Mouse (Mus musculus) layer of hippocampus, adult 8-10 months (tissue): ENCODE measurements around the gene Ephb6. TPM values are rescaled to one million over a fixed set of nuclear protein-coding genes. Genes with fewer than 3 reads are reported as not detected.
"Not testable (repeated sequence)": the region's sequence is repeated elsewhere in the genome, so short reads cannot be mapped to it uniquely, and the experiment has no call there.

ENCODE experiments used
- DNase-seq, 2 experiments: peaks; one replicate each; pipeline ENCODE4 v3.0.0; 2022; ENCODE audit warnings: low spot score in 2 of 2
- total RNA-seq, 4 experiments: library from RNA; stranded (reverse); gene quantifications; 2 replicates each; pipeline ENCODE4 v1.2.4; 2022

Ephb6 gene
- total RNA-seq, result 10 to 100 TPM; 75.3 to 83.9 (median 78.7) TPM

DNA sequence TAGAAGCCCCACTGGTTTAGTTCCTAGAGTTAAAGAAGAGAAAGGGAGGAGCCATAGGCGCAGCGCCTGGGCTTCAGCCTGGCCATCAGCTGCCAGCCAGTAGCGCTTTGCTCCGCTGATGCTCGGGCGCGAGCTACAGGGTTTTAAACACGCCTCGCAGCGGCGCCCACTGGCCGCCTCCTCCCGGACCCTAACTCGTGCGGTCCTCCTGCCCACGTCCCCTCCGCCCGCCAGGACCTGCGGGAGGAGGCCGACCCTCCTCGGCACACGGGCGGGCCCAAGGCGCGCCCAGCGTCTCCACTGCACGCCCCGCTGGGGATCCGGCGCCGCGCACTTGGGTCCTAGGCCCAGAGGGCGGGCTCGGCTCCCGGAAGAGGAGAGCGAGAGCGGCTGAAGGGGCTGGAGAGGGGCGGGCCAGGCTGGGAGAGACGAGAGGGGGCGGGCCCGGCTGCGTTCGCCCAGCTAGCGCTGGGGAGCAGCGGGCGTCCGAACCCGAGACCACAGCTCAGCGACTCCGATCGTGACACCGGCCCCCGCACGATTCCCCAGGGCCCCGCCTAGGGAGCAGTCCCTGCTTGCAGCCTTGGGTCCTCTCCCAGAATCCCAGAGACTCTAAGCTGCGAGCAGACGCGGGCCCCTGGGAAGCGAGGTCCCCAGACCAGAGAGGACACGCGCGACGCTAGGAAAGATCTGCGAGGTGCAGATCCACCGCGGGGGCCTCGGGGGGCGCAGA, at the start of gene Ephb6:
Gene Ephb6, plus strand, starts transcription at position 422 of the 733 bp plus-strand sequence.
- peak in 1 of 2 experiments; percentile 49 for DNase-seq

DNA sequence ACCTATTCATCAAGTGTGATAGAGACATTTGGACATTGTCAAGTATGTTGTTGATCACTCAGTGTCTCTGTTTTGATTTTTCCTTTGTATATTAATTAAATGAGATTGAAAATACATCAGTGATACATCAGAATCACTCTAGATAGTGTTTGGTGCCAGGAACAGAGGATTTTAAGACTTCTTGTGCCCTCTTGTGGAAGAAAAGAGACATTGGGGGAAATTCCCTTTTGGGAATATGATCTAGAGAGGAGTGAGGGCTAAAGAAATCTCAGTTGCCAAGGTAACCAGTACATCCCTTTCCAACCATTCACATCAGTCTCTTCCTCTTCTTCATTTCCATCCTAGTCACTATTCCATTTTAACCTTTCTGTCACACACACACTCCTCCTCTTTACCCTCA, 48.9 kb upstream of the Ephb6 start:
- DNase-seq, result no peak

DNA sequence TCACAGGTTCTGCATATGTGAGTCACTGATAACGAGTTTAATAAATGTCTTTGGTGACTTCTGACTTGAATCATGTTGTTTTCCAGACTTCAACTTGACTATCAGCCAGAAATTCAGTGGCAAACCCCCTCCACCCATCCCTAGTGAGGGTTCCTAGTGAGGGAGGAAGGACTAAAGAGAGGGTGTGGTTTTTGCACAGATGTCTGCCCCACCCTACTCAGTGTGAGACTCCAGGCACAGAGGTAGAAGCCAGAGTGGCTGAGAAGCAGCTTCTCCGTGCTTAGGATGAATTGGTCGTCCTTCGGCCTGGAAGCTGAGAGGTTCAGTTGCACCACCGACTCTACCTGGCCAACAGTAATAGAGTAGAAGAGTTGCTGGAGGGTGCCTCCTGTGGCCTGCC, 47.8 kb upstream of the Ephb6 start:
- no peak for DNase-seq

DNA sequence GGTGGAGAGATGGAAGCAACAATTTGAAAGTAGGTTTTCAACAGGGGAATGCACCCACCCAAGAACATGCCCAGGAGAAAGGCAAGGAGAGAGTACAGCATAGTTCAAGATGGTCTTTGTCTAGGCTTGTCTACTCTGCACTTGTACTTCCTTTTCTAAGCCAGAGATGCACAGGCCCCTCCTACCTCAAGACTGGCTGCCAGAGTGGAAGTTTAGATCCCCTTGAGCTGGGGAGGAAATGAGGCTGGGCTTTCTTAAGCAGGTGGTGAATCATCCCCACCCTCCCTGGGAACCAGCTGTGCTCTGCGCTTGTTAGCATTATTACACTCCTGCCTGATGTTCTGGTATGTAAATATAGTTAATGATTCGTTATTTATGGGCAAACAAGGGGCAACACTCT, 47.0 kb upstream of the Ephb6 start:
- DNase-seq, result no peak

DNA sequence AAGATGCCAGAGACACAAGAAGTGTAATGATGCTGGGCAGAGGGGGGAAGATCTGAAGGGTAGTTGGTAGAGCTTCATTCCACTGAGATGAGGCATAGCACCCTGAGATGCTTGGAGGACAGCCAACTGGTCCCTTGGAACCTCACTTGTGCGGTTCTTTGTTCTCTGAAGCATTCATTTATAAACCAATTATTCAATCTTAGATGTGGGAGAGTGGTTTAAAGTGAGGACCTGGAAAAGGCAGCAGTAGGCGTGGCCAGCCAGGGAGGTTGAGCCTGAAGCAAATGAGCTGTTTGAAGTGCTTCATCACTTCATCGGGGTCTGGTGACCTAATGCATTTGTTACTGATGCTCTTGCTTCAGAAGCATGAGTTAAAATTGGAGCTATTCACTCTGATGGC, 46.0 kb upstream of the Ephb6 start:
- DNase-seq, result no peak

DNA sequence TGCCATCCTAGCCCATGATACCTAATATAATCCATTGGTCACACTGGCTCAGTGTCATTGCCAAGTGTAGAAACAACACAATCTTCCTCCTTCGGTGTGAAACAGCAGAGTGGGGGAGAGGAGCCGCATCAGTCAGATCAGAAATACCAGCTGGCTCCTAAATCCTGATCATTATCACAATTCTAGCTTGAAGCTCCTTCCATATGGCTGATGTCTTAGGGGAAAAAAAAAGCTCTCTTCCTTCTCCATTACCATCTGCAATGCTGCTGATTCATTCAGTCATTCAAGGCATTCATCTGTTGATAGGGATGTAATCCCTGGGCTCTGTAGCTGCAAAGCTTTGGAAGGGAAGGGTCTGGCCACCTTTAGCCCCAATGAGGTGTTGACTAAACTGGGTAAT, 45.0 kb upstream of the Ephb6 start:
- DNase-seq, result peak in 1 of 2 experiments; percentile 48

DNA sequence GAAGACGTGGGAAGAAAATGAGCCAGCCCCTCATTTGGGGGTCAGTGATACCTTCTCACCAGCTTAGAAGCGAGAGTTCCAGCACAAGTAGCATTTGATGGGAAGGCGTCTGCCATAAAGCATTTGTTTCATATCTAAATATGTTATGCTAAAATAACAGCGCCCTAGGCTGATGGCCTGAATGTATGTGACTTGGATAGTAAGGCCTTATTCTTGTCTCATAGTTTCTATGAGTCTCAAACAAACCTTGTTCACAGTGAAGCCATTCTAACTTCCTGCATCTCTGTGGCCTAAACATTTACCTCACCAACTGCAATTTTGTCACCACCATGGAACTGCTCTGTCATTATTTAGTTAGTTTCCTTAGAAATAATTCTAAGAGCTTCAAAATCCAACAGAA, 42.7 kb upstream of the Ephb6 start:
- no peak for DNase-seq

DNA sequence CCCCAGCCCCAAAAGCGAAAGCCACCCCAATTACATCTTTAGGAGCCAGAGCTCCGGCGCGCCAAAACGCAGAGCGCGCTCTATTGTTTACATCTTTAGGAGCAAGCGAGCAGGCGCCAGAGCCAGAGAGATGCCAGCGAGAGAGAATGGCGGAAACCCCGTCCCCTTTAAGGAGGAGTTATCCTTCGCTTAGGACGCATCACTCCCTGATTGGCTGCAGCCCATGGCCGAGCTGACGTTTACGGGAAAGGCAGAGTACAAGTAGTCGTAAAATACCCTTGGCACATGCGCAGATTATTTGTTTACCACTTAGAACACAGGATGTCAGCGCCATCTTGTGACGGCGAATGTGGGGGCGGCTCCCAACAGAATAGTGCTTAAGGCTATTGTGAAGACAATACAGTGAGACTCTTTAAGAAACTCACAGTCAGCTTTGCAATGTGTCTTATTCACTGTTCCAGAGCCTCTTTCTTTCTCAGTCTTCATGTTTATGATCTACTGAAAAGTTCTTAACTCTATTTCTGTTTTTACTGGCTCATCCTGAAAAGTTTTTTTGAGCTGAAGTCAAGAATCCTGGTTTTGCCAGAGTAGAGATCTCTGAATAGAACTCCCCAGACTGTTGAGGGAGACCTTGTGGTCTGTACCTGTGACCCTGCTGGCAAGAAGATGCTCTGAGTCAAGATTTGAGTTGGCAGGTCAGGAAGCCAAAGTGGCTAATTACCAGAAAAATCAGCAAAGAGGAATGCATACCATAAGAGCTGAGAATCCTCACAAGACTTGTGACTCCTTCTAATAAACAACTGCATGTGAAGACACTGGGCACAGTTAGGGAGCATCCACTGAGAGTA, 42.0 kb upstream of the Ephb6 start:
- not testable (repeated sequence) for DNase-seq

DNA sequence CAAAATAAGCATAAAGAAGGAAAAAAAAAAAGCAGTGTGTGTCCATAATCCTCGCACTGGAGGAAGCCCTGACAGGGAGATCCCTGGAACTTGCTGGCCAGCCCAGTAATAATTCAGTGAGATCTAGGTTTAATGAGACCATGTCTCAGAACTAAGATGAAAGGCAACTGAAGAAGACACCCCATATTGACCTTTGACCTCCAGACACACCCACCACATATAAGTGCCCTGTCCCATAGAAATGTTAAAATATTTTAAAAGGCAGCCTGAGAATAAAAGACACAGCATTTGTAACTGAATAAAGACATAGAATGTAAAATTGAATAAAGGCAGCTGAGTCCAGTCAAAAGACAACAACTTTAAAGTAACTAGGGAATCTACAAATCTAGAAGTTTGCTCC, 40.0 kb upstream of the Ephb6 start:
- DNase-seq, result no peak

DNA sequence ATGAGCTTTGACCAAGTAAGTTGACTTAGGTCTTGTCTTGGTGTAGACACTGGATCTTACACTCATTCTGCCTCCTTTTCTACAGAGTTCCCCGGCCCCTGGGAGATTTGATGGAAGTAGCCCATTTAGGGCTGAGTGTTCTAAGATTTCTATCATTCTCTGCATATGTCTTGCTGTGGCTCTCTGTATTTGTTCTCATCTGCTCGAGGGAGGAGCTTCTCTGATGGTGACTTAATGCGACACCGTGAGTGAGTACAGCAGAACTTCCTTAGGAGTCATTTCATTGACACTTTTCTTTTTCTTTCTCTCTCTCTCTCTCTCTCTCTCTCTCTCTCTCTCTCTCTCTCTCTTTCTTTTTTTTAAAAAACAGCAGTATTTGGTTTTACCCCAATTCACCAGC, 38.3 kb upstream of the Ephb6 start:
- no peak for DNase-seq

DNA sequence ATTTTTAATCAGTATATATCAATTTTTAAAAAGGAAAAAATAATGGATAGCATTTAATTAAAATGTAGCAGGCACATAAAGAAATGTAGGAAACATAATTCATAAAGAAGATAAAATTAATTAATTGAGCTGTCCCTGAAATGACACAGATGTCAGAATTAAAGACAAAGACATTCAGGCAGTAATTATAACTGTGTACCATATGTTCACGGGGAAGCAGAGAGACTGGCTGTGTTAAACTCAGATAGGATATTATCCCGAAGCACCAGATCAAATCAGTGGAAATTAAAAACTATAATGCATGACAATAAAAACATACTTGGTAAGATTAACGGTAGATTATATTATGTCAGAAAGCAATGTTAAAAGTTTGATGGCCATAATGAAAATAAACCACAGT, 36.2 kb upstream of the Ephb6 start:
- DNase-seq, result no peak

DNA sequence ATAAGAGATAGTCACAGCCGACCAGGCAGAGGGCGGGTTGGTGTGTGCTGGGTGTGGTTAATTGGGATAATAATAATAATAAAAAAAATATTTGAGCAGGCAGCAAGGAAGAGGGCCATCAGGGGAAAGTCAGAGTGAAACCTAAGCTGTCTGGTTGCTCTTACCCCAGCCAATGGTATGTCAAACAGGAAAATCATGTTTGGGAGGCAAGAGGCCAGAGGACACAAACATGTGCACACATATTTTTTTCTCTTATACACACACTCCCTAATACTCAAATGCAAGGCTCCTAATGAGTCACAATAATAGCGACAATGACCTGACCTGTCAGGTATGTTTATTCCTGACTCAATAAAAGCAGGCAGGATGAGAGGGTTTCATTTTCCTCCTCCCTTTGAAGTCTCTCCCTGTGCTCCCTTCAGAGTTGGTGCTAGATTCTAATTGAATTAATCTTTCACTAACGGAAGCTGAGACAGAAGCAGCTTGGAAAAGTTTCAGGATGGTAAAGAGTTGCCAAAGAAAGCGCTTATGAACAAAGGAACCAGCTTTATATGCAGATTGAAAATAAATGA, 28.7 kb upstream of the Ephb6 start:
- DNase-seq, result no peak

DNA sequence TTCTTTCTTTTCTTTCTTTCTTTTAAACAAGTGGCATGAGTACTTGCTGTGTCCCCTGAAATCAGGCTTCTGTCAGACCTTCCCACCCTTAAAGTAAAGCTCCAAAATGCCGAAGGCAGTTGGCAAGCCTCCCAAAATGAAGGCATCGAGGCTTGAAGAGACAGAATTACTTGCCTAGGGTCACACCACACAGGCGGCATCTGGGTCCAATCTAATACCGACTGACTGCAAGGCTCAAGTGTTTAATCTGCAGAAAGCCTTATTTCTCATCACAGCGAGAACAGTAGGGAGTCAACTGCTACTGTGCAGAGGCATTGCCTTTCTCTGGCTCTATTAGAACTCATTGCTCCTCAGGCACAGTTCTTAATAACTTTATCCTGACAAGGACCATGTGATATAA, 28.0 kb upstream of the Ephb6 start:
- no peak for DNase-seq

DNA sequence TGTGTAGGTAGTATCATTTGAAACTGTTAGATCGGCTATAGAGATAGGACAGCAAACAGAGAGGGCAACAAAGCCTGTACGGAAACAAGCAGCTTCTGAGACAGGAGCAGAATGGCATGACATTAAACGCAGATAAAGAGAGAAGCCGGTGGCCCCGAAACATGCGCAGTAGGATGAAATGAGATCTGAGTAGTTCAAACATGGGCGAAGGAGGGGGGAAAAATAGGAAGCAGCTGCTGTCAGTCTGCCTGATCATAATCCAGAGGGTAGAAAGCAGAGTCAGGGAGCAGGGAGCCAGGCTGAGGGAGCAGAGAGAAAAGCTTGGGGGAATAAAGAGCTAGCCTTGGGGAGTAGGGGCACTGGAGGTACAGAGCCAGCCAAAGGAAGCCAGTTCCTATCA, 24.0 kb upstream of the Ephb6 start:
- DNase-seq, result no peak

DNA sequence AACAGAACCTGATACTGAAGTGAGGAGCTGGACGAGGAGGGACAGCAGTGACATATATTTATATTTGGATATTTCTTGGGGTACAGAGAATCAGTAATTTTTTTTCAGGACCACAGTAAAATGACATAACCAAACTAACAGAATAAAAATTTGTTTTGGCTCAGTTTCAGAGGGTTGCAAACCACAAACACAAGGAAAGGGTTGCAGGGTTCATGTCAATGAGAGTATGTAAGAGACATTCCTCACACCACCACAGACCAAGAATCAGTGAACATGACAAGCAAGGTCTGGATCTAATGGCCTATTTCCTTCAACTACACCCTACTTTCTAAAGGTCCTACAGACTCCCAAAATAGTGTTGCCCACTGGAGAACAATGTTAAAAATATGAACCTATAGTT, 23.1 kb upstream of the Ephb6 start:
- no peak for DNase-seq

DNA sequence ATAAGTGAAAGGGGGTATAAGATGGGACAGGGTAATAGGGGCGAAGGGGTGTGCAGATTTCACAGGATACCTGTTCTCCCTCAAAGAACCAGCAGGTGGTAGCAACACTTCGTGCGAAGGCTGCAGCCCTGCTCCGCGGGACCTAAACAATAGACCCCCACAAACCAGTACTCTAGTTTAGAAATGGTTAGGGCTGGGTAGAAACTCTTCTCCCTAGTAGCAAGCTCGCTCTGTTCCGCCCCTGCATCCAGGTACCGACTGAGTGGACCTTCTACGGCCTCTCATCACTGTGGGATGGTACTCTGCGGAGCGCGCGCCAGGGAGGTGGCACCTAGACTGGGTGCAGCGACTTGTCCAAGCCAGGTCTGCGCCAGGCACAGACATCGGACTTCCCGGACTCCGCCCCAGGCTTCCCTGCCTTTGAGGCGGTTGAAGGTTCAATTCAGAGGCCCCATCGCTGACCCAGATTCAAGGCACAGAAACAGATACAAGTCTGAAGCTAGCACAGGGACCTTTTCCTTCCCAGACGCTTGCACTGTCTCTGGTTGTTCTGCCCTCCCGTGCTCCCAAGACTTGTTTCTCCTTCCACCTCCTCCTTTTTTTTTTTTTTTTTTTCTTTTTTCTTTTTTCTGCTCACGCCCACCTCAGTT, 756 bp upstream of the Ephb6 start:
- DNase-seq, result peak in 1 of 2 experiments; percentile 45

DNA sequence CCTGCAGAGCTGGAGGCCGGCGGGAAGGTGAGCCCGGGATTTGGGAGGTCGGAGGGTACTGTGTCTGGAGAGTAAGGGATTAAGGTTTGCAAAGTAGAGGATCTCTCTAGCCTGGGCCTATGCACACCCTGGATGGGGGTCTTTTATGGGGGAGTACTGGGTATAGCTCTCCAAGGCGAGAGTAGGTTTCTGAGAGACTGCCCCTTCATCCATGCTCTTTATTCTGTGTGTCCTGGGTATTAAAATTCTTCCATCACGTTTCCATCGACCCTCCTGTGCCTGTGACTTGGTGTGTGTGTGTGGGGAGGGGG, 467 bp downstream of the Ephb6 start:
- no peak for DNase-seq

DNA sequence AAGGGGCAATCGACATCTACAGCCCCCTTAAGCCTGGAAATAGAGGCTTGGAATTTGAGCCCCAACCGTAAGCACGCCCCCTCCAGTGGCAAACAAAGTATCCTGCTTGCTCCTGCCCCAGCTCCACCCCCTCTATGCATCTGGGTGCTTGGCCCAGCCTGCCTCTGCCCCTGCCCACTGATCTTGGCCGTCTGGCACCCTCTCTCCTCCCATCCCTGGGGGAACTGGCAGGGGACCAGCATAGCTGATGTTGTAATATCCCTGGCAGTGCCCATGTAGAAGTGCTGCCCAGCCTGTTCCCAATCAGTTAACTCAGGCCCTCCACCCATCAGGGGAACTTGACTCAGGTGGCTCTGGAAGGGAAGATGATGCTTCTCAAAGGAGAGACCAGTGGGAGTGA, 932 bp downstream of the Ephb6 start:
- DNase-seq, result peak; percentile 57 to 60

DNA sequence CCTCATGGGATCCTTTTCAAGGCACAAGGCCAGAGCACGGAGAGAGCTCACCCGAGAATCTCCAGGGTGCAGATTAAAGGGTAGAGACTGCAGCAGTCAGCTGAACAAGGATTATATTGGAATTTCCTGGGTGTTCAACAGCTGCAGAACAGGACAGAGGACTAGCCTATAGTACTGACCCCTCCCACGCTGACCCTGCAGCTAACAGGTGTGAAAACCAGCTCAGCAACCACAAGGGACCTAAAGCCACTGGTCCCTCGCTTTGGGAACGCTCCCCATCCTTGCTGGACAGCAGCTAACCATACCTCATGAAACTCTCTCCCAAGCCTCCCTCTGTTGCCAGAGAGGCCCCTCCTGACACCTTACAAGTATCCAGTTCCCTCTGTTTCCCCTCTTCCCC, 2.4 kb downstream of the Ephb6 start:
- no peak for DNase-seq

DNA sequence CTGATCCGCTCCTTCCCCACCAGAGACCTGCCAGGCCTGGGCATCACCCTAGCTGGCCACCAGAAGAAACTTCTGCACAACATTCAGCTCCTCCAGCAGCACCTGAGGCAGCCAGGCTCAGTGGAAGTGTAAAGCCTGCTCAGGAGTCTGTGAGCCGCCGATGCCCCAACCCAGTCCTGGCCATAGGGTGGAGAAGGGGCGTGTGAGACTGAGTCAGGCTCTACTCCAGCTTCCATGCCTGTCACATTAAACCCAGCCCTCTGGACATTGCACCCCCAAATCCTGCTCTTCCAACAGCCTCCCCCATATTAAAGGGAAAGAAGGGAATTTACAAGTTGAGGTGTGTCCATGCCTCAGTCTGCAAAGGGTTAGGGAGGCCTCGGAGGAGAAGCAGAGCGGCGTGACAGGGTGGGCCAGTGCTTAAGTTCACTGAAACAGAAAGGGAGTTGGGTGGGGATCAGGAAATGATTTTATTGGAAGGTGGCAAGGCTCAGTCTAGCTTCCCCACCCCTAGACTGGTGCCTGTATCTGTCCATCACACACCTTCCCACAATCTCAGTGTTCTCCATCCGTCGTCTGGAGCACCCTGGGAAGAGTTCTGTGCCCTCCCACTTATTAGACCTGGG, 15.0 kb downstream of the Ephb6 start:
- DNase-seq, result no peak

DNA sequence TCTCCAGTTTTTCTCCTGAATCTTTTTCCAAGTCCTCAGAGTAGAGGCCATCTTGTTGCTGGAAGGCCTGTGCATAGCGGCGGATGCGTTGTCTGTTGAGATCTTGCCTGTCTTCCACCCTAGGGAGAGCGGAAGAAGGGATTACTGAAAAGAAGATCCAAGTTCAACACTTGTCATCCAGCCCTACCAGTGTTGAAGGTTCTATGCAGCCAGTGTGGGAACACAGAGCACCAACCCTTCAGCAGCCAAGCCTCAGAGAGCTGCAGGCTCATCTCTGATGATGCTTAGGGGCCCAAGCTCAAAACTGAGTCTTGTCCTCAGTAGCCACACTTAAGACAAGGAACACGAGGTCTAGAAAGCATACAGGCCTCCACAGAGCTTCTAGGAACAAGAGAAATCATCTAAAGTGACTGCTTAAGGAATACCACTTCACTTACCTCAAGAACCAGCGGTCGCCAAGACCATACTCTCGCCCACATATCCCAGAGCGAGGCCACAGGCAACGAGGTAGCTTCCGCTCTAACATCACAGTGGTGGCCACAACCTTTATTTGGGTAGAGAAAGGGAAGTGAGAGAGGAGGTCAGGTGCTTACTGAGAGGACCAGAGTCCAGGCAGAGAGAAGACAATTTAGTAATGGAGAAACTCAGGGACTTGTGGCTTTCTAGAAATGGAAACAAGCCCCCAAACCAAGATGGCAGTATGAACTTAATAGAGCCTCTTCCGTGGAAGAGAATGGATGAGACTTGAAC, 16.1 kb downstream of the Ephb6 start:
- DNase-seq, result no peak
